Mouse (Mus musculus) layer of hippocampus, postnatal 36 days (tissue): ENCODE data around the gene Ip6k2. TPM values are rescaled to one million over a fixed set of nuclear protein-coding genes. Genes with fewer than 3 reads are reported as not detected.

Source experiments
- DNase-seq, 2 experiments: peaks; one replicate each; pipeline ENCODE4 v3.0.0; 2022
- total RNA-seq, 2 experiments: library from RNA; stranded (reverse); gene quantifications; 2 replicates each; pipeline ENCODE4 v1.2.3; 2021

The Ip6k2 gene
- total RNA-seq, 2 experiments from 2014 or later = 233 to 259 TPM

DNA sequence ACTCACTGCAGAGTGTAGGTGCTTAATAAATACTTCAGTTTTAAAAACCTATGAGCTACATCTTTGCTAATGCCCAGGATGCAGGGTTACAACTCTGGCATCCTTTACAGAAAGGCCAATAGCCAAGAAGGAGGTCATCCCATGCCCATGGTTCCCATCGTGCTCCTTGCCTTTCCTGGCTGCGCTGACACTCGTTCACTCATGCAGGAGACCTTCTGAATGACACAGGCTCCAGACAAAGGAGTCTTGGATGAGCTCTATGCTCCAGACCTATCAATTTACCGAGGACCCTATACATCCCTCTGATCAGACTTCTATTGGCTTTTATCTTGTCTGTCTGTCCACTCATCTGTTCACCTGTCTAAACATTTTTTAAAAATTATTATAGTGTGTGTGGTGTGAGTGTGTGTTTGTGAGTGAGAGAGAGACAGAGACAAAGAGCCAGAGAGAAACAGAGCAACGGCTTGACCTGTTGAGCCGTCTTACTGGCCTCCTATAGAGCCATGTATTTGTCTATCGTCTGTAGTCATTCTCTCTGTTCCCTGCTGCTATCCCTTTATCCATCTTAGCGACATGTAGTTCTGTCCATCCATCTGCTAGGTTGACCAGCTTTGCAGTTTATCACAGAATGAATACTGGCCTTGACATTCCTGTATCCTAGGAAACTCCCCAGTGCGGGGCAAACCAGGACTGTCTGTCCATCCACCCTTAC lies 604 bp upstream of the Ip6k2 start:
- DNase-seq = no peak

GRCm38 (mm10) chr9:108785416-108785815 lies 1.8 kb downstream of the Ip6k2 start:
- DNase-seq = no peak

DNA sequence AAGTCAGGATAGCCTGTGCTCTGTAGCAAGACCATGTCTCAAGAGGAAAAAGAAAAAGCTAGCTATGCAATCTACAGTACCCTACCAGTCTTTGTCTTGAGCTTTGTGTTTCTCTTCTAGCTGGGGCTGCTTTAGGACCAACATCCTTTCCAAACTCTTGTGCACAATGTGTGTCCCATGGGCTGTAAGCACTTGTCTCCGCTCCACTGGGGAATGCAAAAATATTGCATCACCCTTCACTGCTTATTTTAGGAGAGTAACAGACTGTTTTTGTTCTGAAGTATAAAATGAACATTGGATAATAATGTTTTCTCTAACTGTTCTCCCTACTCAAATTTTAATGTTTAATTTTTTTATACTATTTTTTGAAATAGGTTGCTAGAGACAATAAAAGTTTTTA lies 2.9 kb downstream of the Ip6k2 start:
- DNase-seq = no peak

- DNase-seq = no peak
Observed at GRCm38 (mm10) chr9:108787080-108787479, 3.5 kb downstream of the Ip6k2 start.

GRCm38 (mm10) chr9:108788713-108789112 lies 5.1 kb downstream of the Ip6k2 start:
- no peak for DNase-seq

- no peak for DNase-seq
Observed at GRCm38 (mm10) chr9:108792307-108792706, 8.7 kb downstream of the Ip6k2 start.

GRCm38 (mm10) chr9:108792730-108793129 lies 9.1 kb downstream of the Ip6k2 start:
- no peak for DNase-seq

DNA sequence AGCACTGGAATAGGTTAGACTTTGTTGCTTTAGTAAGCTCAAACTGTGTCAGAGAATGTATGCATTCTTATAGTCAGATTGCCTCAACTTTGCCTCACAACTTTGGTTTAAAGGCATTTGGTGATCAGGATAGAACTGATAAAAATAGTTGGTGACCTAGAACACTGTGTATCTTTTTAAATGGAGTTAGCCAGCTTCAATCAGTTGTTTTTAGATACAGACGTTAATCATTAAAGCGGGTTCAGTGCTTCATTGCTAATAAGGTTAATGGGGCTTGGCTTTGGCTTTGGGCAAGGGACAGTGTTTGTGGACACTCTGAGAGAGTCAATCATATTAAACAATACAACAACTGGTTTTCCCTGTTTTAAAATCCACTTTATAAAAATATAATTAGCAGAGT lies 11.7 kb downstream of the Ip6k2 start:
- DNase-seq = no peak

DNA sequence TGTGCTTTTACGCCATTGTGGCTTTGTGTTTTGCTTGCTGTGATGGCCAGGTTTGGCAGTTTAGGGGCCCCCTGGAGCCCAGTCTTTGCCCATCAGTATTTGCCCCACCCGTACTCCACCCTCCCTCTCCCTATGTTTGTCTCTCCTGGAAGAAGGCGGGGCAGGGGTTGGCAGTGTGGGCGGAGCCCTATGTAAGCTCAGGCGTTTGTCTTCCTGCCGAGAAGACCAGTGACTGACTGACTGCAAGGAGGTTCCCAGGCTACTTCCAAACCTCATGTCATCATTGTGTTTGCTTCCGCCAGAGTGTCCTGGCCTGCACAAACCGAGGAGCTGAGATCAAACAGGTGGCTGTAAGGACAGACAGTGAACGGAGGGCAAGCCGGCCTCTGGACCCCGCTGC lies 12.2 kb downstream of the Ip6k2 start:
- DNase-seq = peak; percentile 35 to 46

DNA sequence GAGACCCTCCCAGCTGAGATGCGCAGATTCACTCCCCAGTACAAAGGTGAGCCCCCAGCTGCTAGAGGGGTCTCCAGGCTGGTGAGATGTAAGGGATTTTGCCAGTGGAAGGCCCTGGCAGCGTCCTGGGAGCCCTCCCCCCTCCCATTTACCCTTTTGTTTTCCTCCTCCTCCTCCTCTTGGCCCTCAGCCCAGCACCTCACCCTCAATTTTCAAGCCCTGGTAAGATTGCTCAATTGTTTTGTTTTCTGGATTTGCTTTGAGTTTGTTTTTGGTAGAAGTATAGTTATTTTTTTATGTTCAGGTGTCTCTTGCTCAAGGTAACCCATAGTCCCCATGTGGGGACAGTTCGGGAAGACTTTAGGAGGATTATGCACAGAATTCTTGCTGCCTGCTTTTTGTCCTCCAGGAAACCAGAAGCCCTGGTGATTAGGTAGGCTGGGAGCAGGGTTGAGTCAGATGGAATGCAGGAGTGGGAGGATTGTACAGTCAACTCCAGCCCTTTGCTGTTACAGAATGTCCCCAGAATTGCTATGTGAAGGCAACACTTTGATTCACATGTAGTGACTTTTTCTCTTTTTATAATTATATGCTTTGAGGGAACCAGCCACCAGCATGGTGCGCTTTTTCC lies 12.9 kb downstream of the Ip6k2 start:
- DNase-seq = peak in 1 of 2 experiments; percentile 41

GRCm38 (mm10) chr9:108797477-108797876 lies 13.9 kb downstream of the Ip6k2 start:
- peak in 1 of 2 experiments; percentile 44 for DNase-seq

- DNase-seq = no peak
Observed at GRCm38 (mm10) chr9:108798508-108799075, 15.0 kb downstream of the Ip6k2 start.

DNA sequence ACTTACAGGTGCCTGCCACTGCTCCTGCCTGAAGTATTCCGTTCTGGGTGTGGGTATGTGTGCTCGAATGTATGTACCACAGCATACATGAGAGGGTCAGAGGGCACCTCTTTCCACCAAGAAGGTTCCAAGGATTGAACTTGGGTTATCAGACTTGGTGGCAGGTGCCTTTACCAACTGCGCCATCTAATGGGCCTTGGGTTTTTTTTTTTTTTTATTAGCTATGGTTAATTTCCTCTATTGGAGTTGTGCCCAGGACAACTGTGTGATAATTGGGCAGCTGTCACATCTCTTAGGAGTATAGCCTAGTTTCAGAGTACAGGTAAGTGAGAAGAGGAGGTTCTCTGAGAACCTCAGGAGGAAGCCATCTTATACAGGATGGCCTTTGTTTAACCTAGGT lies 16.0 kb downstream of the Ip6k2 start:
- no peak for DNase-seq

DNA sequence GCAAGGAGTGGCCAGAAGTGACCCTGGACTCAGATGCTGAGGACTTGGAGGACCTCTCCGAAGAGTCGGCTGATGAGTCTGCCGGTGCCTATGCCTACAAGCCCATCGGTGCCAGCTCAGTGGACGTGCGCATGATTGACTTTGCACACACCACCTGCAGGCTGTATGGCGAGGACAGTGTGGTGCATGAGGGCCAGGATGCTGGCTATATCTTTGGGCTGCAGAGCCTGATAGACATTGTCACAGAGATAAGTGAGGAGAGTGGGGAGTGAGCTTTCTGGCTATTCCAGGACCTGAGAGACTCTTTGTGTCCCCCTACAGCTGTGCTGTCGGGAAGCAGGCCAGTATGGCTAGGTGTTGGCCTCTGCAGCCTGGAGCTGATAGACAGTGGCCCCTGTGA lies 22.2 kb downstream of the Ip6k2 start:
- no peak for DNase-seq

DNA sequence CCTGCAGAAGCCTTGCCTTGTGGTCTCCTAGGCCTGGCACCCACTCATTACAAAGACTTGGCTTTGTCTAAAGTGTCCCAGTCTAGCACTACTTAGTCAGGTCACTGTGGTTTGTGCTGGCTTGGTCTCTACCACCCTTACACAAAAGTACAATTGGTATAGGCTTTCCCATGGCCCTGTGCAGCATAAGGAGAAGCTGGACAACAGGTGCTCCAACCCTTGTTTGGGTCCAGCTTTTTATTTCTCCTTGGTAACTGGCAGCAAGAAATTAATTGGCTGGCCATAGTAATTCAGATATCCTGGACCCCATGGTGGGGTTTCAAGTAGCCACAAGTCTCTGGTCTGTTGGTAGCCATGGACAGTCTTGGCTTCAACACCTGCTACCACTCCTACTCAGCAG lies 22.8 kb downstream of the Ip6k2 start:
- no peak for DNase-seq

DNA sequence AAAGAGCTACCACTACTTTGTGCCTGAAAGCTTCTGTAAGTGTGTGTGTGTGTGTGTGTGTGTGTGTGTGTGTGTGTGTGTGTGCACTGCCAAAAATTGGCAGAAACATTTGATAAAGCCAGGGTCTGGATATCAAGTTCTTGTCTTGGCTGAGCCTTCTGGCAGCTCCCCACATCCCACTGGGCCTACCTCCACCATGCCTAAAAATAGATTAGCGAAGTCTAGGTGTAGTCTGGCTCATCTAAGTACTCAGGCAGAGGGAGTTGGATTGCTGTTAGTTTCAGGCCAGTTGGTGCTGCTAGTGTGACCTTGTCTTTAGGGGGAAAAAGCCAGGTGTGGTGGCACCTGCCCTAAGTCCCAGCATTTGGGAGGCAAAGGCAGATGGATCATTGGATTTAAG lies 23.2 kb downstream of the Ip6k2 start:
- DNase-seq = no peak

- no peak for DNase-seq
Observed at GRCm38 (mm10) chr9:108807674-108808073, 24.1 kb downstream of the Ip6k2 start.

DNA sequence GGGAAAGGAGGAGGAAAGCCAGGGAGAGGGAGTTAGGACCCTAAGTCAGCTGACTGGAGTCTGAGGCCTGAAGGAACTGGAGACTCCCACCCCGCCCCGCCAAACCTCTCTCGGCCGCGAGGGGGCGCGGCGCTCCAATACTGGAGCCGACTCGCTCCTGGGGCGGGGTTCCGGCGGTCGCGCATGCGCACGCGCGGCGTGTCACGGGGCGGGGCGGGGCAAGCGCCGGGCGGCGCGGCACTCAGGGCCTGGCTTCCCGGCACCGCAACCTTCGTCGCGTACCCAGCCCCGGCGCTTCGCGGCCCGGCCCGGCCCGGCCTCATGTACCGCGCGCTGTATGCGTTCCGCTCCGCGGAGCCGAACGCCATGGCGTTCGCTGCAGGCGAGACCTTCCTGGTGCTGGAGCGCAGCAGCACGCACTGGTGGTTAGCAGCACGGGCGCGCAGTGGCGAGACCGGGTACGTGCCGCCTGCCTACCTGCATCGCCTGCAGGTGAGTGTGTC lies 24.6 kb downstream of the Ip6k2 start, which contains the start of gene Nckipsd:
TSS of gene Nckipsd (plus strand) at position 206 of the 503 bp plus-strand sequence.
- peak; percentile 93 for DNase-seq

DNA sequence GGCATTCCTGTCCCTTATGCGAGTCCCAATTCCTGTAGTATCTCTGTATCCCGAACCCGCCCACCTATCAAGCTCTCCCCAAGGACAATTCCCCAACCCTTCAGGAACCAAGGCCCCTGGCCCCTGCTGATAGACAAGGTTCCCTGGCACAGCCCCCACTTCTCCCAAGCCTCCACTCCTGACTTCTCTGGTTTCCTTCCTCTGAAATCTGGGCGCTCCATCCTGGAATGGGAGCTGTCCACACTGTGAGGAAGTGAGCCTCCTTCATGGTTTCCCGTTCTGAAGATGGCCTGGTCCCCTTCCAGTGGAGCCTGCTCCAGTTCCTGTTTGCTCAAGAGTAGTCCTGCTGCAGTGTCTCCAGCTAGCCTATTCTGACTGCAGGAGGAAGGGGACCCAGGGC lies 25.6 kb downstream of the Ip6k2 start:
- no peak for DNase-seq

DNA sequence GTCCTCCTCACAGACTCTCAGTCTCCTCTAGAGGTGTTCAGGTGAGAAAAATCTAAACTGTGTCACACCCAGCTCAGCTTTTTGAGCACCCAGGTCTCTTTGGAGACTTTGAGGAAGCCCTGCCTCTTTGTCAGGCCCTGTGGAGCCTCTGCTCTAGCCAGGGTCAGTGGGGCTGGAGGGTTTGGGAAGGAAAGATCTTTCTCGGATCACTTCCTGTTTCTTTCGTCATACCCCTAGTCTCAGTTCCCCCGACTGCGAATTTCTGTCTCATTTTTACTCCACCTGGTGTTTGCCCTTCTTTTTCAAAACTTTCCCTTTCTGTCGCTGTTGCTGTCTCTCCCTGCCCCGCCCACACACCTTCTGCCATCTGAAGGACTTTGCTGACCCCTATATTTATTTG lies 26.1 kb downstream of the Ip6k2 start:
- no peak for DNase-seq

GRCm38 (mm10) chr9:108810516-108810915 lies 26.9 kb downstream of the Ip6k2 start:
- DNase-seq = no peak

DNA sequence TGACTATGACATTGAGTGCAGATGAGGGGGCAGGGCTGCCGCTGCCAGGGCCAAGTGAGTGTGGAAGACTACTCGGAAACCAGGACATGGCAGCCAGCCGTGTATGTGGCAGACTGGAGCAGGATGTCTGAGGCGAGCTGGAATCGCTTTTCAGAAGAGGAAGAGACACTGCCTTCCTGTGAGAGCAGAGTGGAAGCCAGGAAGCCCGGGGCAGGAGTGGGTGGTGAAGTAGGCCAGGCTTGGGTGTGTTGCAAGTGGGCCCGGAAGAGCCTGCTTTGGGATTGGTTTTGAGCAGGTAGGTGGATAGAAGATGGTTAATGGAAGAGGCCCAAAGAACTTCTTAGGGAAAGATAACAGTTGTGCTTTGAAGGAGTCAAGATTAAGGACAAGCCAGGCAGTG lies 32.0 kb downstream of the Ip6k2 start:
- no peak for DNase-seq

DNA sequence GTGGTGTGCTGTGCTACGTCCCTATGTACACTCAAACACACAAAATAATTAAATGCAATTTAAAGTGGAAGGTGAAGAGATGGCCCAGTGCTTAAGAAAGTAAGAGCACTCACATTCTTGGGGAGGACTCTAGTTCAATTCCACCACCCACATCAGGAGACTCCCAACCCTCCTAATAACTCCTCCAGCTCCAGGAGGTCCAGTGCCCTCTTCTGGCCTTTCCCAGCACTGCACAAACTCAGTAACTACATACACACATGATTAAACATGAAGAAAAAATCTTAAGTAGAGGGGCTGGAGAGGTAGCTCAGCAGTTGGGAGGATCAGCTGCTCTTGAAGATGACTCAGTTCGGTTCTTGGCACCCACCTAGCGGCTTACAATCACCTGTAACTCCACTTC lies 35.9 kb downstream of the Ip6k2 start:
- peak; percentile 44 to 56 for DNase-seq

DNA sequence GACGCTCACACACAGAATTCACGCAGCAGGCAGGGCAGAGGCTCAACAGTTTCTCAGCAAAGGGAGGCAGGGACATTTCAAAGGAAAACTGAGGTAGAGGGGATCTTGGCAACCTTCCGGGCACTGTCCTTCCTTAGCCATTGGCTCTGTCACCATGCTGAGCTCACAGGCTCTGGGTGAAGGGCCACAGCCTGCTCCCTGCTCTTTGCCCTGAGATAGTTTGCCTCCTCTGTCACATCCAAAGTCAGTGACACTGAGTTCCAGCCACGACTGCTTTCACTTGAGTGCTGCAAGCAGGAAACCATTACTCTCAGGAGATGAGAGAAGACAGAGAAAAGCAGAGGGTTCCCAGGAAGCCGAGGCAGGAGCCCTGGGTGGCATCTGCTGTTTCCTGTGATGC lies 36.5 kb downstream of the Ip6k2 start:
- no peak for DNase-seq
